Mouse (Mus musculus) limb, embryonic 12.5 days (tissue): ENCODE data around the gene Gcnt2. TPM values are rescaled to one million over a fixed set of nuclear protein-coding genes. Genes with fewer than 3 reads are reported as not detected.
"Not testable (repeated sequence)": the region's sequence is repeated elsewhere in the genome, so short reads cannot be mapped to it uniquely, and the experiment has no call there.

Experiments
- ATAC-seq: fragments of 200-750 bp; cut with Nextera tagmentation; 2 replicates; pipeline ENCODE4 v1.8.0; 2017; ENCODE audit warnings: low read depth, moderate TSS enrichment; ENCODE audit not compliant: insufficient number of reproducible peaks, insufficient read depth, low FRiP score, low TSS enrichment
- H3K27ac ChIP-seq: fragments of 300-500 bp; sonication (generic); 2 replicates; pipeline ENCODE4 v1.5.1; 2016; ENCODE audit warnings: mild to moderate bottlenecking, moderate library complexity
- H3K27me3 ChIP-seq: fragments of 300-500 bp; sonication (generic); 2 replicates; pipeline ENCODE4 v1.6.1; 2016; ENCODE audit warnings: mild to moderate bottlenecking, moderate library complexity
- H3K36me3 ChIP-seq: fragments of 300-500 bp; sonication (generic); 2 replicates; pipeline ENCODE4 v1.6.1; 2016; ENCODE audit warnings: mild to moderate bottlenecking, moderate library complexity
- H3K4me1 ChIP-seq: fragments of 300-500 bp; sonication (generic); replicated peaks from 2 replicates; pipeline ENCODE4 v1.6.1; 2016
- H3K4me2 ChIP-seq: fragments of 300-500 bp; sonication (generic); 2 replicates; pipeline ENCODE4 v1.6.1; 2016; ENCODE audit warnings: mild to moderate bottlenecking, moderate library complexity
- H3K4me3 ChIP-seq: fragments of 300-500 bp; sonication (generic); replicated peaks from 2 replicates; pipeline ENCODE4 v1.5.1; 2016; ENCODE audit warnings: mild to moderate bottlenecking
- H3K9ac ChIP-seq: fragments of 300-500 bp; sonication (generic); replicated peaks from 2 replicates; pipeline ENCODE4 v1.6.1; 2016; ENCODE audit warnings: mild to moderate bottlenecking, moderate library complexity
- H3K9me3 ChIP-seq: fragments of 300-500 bp; sonication (generic); 2 replicates; pipeline ENCODE4 v1.6.1; 2016; ENCODE audit warnings: mild to moderate bottlenecking, moderate library complexity
- WGBS: fragments of 180-500 bp; shearing (Covaris S2); methylation state at CpG from one replicate; pipeline ENCODE4 v1.1.7; 2016; 5-methylcytosine and 5-hydroxymethylcytosine counted together
- polyA plus RNA-seq: library from polyadenylated mRNA; unstranded; fragments of >200 nt; fragmentation: Nextera tagmentation; extraction: Ambion mirVana; gene quantifications from 2 replicates; pipeline ENCODE4 v1.2.1, GENCODE M21; 2016

Gcnt2 gene
- polyA plus RNA-seq, 1 experiment from 2014 or later: 2.1 TPM

DNA sequence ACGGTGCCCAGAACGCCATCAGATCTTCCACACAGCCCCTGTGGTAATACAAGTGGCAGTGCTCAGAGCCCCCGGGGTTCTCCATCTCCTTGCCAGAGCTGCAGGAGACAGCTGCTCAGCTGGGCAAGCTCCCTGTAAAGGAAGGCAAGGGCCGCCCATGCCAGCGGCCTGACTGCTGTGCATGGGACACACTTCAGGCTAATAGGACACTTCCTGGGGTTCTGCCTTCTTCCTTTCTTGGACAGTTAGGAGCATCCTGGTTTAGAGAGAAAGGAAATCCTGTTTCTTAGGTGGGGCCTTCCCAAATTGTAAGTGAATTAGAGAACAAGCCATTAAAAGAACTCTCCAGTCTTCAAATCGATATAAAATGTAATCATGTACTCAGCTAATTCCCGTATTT is 32.5 kb downstream of the Gcnt2 start:
- ATAC-seq: no peak
- no peak overlapping the region for H3K4me3 ChIP-seq
- H3K9ac ChIP-seq: no peak overlapping the region
- no peak overlapping the region for H3K27ac ChIP-seq
- peaks cover 15% of the 10 kb centered on the region for H3K4me1 ChIP-seq
- 77% methylated on average over 7 of the region's 7 CpGs for WGBS
- H3K9me3 ChIP-seq: no peaks in the 10 kb centered on the region
- no peaks in the 10 kb centered on the region for H3K36me3 ChIP-seq
- H3K4me2 ChIP-seq: no peak overlapping the region
- H3K27me3 ChIP-seq: peaks cover 6% of the 10 kb centered on the region; the same call in 1 of the 2 replicates

DNA sequence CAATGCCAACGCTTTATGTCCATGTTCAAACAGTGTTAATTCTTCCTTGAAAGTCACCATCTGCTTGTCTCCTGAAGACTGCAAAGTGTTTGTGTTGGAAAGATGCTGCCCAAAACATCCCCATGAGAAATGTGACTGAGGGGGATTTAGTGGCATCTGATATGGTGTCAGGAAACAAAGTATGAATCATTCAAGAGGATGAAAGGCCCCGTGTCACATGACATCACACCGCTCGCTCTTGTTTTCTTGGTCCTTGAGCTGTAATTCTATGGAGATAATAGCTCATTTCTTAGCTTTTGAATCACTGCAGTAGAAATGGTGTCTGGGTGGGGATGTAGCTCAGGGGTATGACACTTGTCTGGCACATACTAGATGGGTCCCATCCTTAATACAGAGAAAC is 33.0 kb downstream of the Gcnt2 start:
- Histone ChIP-seq H3K27me3 (peaks cover 4% of the 10 kb centered on the region; the same call in 1 of the 2 replicates), H3K4me2 (no peak overlapping the region), H3K27ac (no peak overlapping the region), H3K9ac (no peak overlapping the region), H3K36me3 (no peaks in the 10 kb centered on the region), H3K4me3 (no peak overlapping the region), H3K9me3 (no peaks in the 10 kb centered on the region), H3K4me1 (peaks cover 15% of the 10 kb centered on the region)
- no peak for ATAC-seq
- WGBS: 83% methylated on average over 4 of the region's 4 CpGs

DNA sequence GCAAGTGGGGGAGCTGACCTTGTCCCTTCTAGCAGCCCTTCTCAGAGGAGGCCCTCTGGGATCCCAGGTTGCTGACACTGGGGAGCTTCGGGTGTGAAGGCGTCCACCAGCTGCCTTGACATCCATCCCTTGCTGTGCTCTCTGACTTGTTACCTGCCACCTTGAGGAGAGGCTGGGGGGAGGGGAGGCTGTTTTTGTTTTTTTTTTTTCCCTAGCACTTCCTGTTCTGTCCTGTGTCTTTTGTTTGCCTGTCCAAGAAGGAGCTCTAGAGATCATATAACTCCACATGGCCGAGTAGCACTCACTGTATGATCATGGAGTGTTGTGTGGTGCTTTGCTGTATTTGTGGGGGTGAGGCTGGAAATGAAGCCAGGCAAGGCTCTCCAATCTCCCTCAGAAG is 34.0 kb downstream of the Gcnt2 start:
- Histone ChIP-seq H3K36me3 (no peaks in the 10 kb centered on the region), H3K9ac (no peak overlapping the region), H3K27me3 (no peaks in the 10 kb centered on the region), H3K4me1 (peaks cover 11% of the 10 kb centered on the region), H3K4me2 (no peak overlapping the region), H3K27ac (no peak overlapping the region), H3K4me3 (no peak overlapping the region), H3K9me3 (no peaks in the 10 kb centered on the region)
- ATAC-seq: no peak
- 70% methylated on average over 3 of the region's 3 CpGs for whole genome bisulfite sequencing

DNA sequence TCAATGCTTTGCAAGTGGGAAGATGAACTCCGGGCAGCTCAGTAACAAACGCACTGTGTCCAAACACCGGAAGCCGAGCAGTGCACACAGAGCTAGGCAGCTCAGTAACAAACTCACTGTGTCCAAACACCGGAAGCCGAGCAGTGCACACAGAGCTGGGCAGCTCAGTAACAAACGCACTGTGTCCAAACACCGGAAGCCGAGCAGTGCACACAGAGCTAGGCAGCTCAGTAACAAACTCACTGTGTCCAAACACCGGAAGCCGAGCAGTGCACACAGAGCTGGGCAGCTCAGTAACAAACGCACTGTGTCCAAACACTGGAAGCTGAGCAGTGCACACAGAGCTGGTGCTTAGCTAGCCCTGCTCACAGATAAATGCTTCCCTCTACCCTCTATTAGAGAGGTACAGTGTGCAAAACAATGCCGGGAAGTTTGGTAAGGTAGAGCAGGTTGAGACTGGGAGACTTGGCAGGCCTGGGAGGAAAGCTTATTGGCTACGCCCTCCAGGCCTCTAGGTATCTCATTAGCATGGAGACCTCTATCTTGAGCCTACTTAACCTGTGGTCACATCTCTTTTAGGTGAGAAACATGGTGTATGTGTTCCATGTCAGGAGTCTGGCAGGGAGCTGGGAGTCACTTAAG is 38.6 kb downstream of the Gcnt2 start:
- not testable (repeated sequence) for ATAC-seq, H3K4me3 ChIP-seq
- WGBS: 88% methylated on average over 14 of the region's 14 CpGs

DNA sequence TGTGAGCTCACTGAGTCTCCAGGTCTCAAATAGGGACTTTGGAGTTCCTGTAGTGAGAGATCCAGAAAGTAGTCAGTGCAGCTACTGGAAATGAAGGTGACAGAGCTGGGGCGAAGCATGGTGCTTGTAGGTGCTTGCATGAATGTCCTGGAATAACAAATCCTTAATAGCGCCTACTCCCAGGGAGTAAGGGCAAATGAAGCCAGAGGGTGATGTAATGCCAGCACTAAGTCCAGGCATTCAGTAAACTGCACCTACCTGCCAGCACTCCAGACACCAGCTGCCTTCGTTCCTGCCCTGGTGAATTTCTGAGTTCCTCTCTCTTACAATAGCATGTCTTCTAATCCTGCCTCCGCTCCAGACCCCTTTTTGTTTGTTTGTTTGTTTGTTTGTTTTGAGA is 39.1 kb downstream of the Gcnt2 start:
- H3K27ac ChIP-seq: no peak overlapping the region
- H3K36me3 ChIP-seq: no peaks in the 10 kb centered on the region
- no peaks in the 10 kb centered on the region for H3K9me3 ChIP-seq
- no peak for ATAC-seq
- H3K4me1 ChIP-seq: peaks cover 24% of the 10 kb centered on the region
- no peaks in the 10 kb centered on the region for H3K27me3 ChIP-seq
- H3K4me2 ChIP-seq: no peak overlapping the region
- no peak overlapping the region for H3K9ac ChIP-seq
- 88% methylated on average over 4 of the region's 4 CpGs for WGBS
- H3K4me3 ChIP-seq: no peak overlapping the region

More for the DNA sequence above, 38.6 kb downstream of the Gcnt2 start:
- peaks cover 24% of the 10 kb centered on the region for H3K4me1 ChIP-seq
- not testable (repeated sequence) for H3K27ac ChIP-seq, H3K36me3 ChIP-seq, H3K4me2 ChIP-seq, H3K9me3 ChIP-seq, H3K27me3 ChIP-seq, H3K9ac ChIP-seq

DNA sequence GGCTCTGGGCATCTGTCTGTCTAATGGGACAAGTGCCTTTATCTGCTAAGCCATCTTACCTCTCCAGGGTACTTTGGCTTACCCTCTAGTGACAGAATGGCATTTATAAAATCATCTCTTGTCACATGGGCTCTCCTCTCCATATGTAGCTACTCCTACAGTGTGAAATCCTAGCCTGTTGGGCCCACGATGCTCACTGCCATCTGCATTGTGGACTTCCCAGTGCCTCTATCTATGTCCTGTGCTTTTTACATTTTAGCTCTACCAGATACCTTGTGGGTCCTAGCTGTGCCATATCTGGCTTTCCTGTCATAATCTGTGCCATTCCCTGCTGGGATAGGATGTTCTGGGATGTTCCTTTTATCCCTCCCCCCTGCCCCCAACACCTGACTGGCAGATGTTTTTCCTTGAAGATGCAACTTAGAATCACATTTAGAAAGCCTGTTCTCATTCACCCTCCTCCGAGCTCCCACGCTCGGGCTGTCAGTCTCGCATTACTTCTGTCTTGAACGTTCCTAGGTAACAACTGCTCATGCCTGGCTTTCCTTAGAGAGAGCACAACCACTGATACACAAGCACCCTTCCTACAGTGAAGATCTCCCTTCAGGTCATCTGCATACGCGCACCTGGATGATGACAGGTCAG is 39.9 kb downstream of the Gcnt2 start:
- no peaks in the 10 kb centered on the region for H3K27me3 ChIP-seq

DNA sequence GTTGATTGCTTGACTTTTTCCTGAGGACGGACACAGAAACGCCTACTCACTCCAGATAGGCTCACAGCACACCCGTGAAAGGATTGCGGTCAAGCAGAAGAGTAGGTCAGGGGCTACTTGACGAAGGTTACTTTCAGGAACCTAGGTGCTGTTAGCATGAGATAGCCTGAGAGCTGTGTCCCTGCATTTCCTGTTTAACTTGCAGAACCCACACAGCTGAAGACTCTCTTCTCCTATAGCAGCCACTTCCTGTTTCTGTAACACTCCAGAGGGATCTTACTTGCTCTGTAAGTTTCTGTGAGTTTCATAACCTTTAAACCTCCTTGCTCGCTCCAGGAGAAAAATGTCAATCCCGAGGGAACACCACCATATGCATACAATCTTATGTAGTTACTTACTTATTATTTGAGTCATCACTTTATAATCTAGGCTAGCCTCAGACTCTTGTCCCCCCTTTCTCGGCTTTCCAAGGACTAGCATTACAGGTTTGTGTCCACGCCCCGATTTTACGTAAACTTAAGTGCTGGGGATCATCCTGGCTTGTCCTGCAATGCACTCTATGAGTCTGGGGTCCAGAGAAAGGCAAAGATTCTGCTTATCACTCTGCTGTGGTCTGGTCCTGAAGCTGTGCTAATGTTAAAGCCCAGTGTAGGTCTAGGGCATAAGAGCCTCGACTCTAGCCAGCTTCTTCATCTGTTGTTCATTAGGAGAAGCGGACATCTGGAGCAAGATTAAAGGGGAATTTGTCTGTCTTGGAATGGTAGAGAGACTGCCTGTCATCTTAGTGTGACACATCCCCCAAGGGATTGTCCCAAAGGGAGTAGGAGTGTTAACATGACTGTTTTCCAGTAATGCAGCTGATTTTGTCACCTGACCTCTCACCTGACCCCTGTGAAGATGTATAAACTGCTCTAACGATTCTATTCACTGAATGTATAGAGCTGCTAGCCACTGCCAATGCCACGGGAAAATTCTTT is 40.7 kb downstream of the Gcnt2 start:
- no peak for ATAC-seq
- WGBS: 60% methylated on average over 15 of the region's 15 CpGs
- Histone ChIP-seq H3K4me2 (no peak overlapping the region), H3K4me1 (peaks cover 24% of the 10 kb centered on the region), H3K36me3 (no peaks in the 10 kb centered on the region), H3K27me3 (no peaks in the 10 kb centered on the region), H3K9ac (no peak overlapping the region), H3K27ac (no peak overlapping the region), H3K4me3 (no peak overlapping the region), H3K9me3 (no peaks in the 10 kb centered on the region)

More for the DNA sequence above, 39.9 kb downstream of the Gcnt2 start:
- H3K9me3 ChIP-seq: no peaks in the 10 kb centered on the region
- H3K4me3 ChIP-seq: no peak overlapping the region
- H3K4me2 ChIP-seq: no peak overlapping the region
- ATAC-seq: no peak
- no peaks in the 10 kb centered on the region for H3K36me3 ChIP-seq
- peaks cover 24% of the 10 kb centered on the region for H3K4me1 ChIP-seq
- WGBS: 74% methylated on average over 8 of the region's 8 CpGs
- no peak overlapping the region for H3K27ac ChIP-seq
- no peak overlapping the region for H3K9ac ChIP-seq

DNA sequence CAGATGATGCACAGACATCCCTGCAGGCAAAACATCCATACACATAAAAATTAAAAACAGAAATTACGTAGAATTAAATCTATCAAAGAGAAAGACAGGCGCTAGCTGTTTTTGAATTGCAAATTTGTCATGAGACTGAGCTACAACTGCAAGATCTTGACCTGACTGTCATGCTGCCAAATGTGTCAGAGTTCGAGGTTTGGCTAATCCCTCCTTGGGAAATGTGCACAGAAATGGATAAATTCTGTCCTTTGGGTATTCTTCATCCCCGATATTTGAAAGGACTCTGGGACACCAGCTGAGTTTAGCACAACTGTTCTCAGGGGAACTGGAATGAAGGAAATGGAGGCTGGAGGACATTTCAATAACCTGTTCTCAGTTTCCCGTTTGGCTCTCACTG is 41.7 kb downstream of the Gcnt2 start:
- ATAC-seq: no peak
- WGBS: 85% methylated on average over 5 of the region's 5 CpGs
- no peak overlapping the region for H3K27ac ChIP-seq
- H3K9me3 ChIP-seq: no peaks in the 10 kb centered on the region
- no peak overlapping the region for H3K4me2 ChIP-seq
- H3K4me3 ChIP-seq: no peak overlapping the region
- peaks cover 24% of the 10 kb centered on the region for H3K4me1 ChIP-seq
- H3K9ac ChIP-seq: no peak overlapping the region
- H3K36me3 ChIP-seq: no peaks in the 10 kb centered on the region
- H3K27me3 ChIP-seq: no peaks in the 10 kb centered on the region

DNA sequence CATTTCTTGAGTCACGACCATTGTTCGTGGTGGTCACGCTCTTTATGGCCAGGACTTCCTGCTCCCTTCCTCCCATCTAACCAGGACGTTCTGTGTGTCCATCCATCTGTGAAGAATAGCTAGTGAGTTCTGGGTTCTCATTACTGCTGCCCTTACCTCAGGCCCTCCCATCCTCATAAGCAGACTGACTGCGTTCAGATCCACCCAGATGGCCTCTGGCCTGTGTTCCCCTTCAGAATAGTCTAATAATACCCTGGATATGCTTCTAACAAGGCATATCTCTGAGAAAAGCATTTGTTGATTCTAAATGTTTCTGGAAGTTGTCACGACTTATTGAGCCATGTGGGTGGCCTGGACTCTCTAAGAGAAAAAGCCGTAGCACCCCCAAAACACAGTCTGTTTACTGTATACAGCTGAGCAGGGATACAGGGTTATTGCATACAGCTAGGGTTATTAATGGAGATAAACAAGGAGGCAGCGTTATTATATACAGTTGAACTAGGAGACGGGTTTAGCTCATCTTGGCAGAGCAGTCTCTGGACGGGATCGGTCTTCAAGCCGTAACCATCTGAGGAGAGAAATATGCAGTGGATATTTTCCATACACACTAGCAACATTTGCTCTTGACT is 42.4 kb downstream of the Gcnt2 start:
- peaks cover 24% of the 10 kb centered on the region for H3K4me1 ChIP-seq
- no peak overlapping the region for H3K4me2 ChIP-seq
- H3K9ac ChIP-seq: no peak overlapping the region
- no peaks in the 10 kb centered on the region for H3K36me3 ChIP-seq
- no peaks in the 10 kb centered on the region for H3K27me3 ChIP-seq
- no peak overlapping the region for H3K4me3 ChIP-seq
- ATAC-seq: no peak
- no peak overlapping the region for H3K27ac ChIP-seq
- no peaks in the 10 kb centered on the region for H3K9me3 ChIP-seq
- WGBS: 75% methylated on average over 12 of the region's 12 CpGs

DNA sequence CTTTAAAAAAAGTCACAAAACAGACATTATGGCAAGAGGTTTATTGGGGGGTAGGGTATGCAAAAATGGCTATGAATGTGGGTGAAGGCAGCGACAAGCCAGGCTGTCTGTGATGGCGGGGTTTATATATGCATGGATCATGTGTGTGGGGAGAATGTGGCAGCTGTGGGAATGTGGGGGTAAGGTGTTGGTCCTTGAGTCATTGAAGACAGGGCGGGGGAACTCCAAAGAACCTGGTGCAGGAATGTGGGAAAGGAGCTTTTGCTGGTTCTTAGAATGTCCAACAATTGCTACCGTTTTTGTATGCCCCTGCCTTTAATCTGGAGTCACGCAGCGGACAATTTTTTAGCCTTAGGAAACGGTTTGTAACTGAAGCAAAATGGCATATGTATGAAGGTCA is 44.5 kb downstream of the Gcnt2 start:
- no peak overlapping the region for H3K4me3 ChIP-seq
- H3K27ac ChIP-seq: no peak overlapping the region
- no peak overlapping the region for H3K9ac ChIP-seq
- H3K27me3 ChIP-seq: no peaks in the 10 kb centered on the region
- H3K36me3 ChIP-seq: no peaks in the 10 kb centered on the region
- no peaks in the 10 kb centered on the region for H3K9me3 ChIP-seq
- no peak for ATAC-seq
- no peak overlapping the region for H3K4me2 ChIP-seq
- H3K4me1 ChIP-seq: peaks cover 28% of the 10 kb centered on the region
- WGBS: 87% methylated on average over 7 of the region's 7 CpGs

DNA sequence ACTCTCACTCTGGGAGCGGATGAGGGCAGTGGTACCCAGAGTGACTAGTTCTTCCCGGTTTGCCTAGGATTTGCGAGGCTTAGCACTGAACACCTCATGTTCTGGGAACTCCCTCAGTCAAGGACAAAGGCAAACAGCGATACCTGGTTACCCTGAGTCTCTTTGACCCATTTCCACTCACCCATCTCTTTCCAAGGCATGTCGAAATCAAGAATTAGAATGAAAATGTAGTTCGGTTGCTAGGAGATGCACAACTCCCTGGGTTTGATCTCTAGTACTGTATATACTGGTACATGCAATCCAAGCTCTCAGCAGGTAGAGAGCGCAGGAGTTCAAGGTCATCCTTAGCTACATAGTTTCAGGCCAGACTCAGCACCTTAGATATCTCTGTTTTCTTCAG is 47.0 kb downstream of the Gcnt2 start:
- H3K9ac ChIP-seq: no peak overlapping the region
- H3K27ac ChIP-seq: no peak overlapping the region
- H3K4me1 ChIP-seq: peaks cover 17% of the 10 kb centered on the region
- H3K4me3 ChIP-seq: no peak overlapping the region
- ATAC-seq: no peak
- WGBS: 83% methylated on average over 7 of the region's 7 CpGs
- H3K27me3 ChIP-seq: no peaks in the 10 kb centered on the region
- no peaks in the 10 kb centered on the region for H3K36me3 ChIP-seq
- H3K4me2 ChIP-seq: no peak overlapping the region
- no peaks in the 10 kb centered on the region for H3K9me3 ChIP-seq
